Mouse (Mus musculus): ENCODE results near the gene Gstt2. TPM values are rescaled to one million over a fixed set of nuclear protein-coding genes. Genes with fewer than 3 reads are reported as not detected.

Gstt2 gene
- polyA plus RNA-seq, 1 experiment from 2014 or later: 7.2 TPM

DNA sequence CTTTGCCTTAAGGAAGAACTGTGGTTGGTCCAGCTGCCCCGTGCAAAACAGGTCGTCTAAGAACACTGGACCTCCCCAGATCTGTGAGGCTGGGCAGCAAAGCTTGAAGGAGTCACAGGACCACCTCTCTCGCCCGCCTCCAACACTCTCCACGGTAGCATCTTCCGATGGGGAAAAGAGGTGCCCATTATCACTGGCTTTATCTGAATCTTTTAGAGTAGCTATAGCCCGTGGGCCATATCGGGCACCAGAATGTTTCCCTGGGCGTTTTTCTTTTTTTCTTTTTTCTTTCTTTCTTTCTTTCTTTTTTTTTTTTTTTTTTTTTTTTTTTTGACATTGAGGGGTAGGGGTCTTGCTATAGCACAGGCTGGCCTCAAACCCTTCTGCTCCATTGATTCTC, 2.5 kb downstream of the Gstt2 start:
- Histone ChIP-seq H3K4me1 (ENCODE audit: control insufficient read depth, insufficient read depth, low read length) (peaks cover 8% of the 10 kb centered on the region; the same call in 1 of the 2 replicates), H3K36me3 (ENCODE audit: control insufficient read depth, insufficient read depth, low read length) (no peaks in the 10 kb centered on the region), H3K4me3 (ENCODE audit: low read depth, low read length) (peak overlapping the region; percentile 30), H3K9me3 (ENCODE audit: control insufficient read depth, low read length) (no peaks in the 10 kb centered on the region), H3K27me3 (ENCODE audit: control insufficient read depth, insufficient read depth, low read length) (peaks cover 11% of the 10 kb centered on the region; the same call in 1 of the 2 replicates), H3K9ac (ENCODE audit: low read length) (no peak overlapping the region), H3K4me2 (ENCODE audit: low read depth) (peak overlapping the region; percentile 49), H3K27ac (ENCODE audit: low read depth, low read length) (no peak overlapping the region)
- WGBS: 6% methylated on average over 9 of the region's 9 CpGs
- DNase-seq (ENCODE audit: low spot score) (no peak), ATAC-seq (ENCODE audit: insufficient read depth, low FRiP score, low TSS enrichment) (no peak)

DNA sequence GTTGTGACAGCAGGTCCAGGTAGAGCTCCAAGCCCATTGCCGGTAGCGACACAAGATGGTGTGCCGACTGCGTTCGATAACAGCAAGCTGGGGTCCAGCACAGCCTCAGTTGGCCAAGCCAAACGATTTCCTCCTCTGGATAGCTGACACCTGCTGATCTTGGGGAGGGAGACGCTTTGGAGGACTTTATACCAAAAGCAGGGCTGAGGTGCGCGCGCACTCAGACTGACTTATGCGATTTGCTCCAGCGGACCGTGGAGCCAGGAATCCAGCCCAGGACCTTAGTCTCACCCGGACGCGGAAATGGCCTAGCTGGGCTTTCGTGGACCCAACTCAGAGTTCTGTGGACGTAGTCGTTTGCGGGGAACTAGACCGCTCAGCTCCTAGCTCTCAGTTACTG, 3.0 kb downstream of the Gstt2 start:
- H3K27ac ChIP-seq (ENCODE audit: low read depth, low read length): no peak overlapping the region
- 0 out of 2 replicates have a peak overlapping the region, but pooled peaks have one; percentile 7 for H3K9ac ChIP-seq (ENCODE audit: low read length)
- 2% methylated on average over 21 of the region's 21 CpGs for WGBS
- peaks cover 11% of the 10 kb centered on the region; the same call in 1 of the 2 replicates for H3K27me3 ChIP-seq (ENCODE audit: control insufficient read depth, insufficient read depth, low read length)
- ATAC-seq (ENCODE audit: insufficient read depth, low FRiP score, low TSS enrichment) (no peak), DNase-seq (ENCODE audit: low spot score) (peak; percentile 82)
- H3K9me3 ChIP-seq (ENCODE audit: control insufficient read depth, low read length): no peaks in the 10 kb centered on the region
- no peaks in the 10 kb centered on the region for H3K36me3 ChIP-seq (ENCODE audit: control insufficient read depth, insufficient read depth, low read length)
- peak overlapping the region; percentile 49 for H3K4me2 ChIP-seq (ENCODE audit: low read depth)
- H3K4me3 ChIP-seq (ENCODE audit: low read depth, low read length): peak overlapping the region; percentile 30
- peaks cover 8% of the 10 kb centered on the region; the same call in 1 of the 2 replicates for H3K4me1 ChIP-seq (ENCODE audit: control insufficient read depth, insufficient read depth, low read length)

DNA sequence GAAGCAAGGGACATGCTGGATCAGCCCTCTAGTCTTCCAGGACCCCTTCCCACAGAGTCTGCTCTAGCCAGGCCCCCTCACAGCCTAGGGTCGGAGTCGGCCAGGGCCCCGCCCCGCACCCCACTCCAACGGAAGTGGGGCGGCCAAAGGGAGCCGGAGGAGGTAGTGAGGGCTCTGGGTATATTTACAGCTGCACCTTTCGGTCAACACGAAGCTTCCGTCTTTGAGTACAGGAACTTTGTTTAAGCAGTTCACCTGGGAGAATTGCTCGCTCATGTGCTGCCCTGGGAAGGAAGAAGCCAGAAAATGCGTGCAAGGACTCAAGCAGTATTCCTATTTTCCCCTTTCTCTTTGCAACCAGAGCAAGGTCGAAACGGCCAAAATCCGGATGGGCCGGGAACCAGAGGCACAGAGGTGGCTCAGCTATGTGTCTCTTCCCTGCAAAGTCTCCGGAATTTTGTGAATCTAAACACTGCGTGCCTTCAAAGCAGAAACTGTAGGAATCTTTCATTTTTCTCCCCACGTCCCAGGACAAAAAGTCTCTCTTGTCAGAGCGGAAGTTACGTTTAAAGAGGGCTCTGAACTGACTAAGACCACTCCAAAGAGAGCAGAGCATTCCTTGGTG, 3.7 kb downstream of the Gstt2 start:
- Histone ChIP-seq H3K4me3 (ENCODE audit: low read depth, low read length) (peak overlapping the region; percentile 30), H3K36me3 (ENCODE audit: control insufficient read depth, insufficient read depth, low read length) (no peaks in the 10 kb centered on the region), H3K9me3 (ENCODE audit: control insufficient read depth, low read length) (no peaks in the 10 kb centered on the region), H3K27me3 (ENCODE audit: control insufficient read depth, insufficient read depth, low read length) (peaks cover 11% of the 10 kb centered on the region; the same call in 1 of the 2 replicates), H3K27ac (ENCODE audit: low read depth, low read length) (no peak overlapping the region), H3K4me1 (ENCODE audit: control insufficient read depth, insufficient read depth, low read length) (peaks cover 8% of the 10 kb centered on the region; the same call in 1 of the 2 replicates), H3K9ac (ENCODE audit: low read length) (no peak overlapping the region), H3K4me2 (ENCODE audit: low read depth) (peak overlapping the region; percentile 49)
- no peak for DNase-seq (ENCODE audit: low spot score)
- ATAC-seq (ENCODE audit: insufficient read depth, low FRiP score, low TSS enrichment): no peak
- 15% methylated on average over 21 of the region's 21 CpGs for WGBS

DNA sequence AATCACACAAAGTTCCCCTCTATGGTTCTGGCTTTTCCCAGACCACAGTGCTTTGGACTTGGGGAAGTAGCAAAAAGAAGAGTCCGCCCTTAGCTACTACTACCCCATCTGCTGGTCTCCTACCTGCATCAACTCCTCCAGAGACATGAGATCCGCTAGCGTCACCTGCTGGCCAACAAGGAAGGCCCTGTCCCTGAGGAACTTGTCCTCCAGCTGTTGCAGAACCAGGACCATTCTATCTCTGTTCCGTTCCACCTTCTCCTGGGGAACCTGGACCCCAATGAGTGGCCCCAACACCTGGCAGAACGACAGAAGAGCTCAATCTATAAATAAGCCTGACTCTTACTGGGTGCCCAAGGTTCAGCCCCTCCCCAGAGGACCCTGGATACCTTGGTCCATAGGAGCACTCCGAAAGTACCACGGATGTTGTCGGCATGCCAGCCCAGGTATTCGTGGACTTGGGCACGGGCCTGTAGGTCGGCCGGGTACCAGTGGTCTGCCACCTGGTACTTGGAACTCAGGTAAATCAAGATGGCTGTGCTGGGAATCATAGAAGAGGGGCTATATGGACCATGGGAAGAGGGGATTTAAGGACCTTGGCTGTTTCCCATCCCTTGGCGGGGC, 4.8 kb downstream of the Gstt2 start:
- no peak overlapping the region for H3K9ac ChIP-seq (ENCODE audit: low read length)
- DNase-seq (ENCODE audit: low spot score) (no peak), ATAC-seq (ENCODE audit: insufficient read depth, low FRiP score, low TSS enrichment) (no peak)
- peaks cover 11% of the 10 kb centered on the region; the same call in 1 of the 2 replicates for H3K27me3 ChIP-seq (ENCODE audit: control insufficient read depth, insufficient read depth, low read length)
- H3K36me3 ChIP-seq (ENCODE audit: control insufficient read depth, insufficient read depth, low read length): no peaks in the 10 kb centered on the region
- H3K9me3 ChIP-seq (ENCODE audit: control insufficient read depth, low read length): no peaks in the 10 kb centered on the region
- no peak overlapping the region for H3K4me2 ChIP-seq (ENCODE audit: low read depth)
- H3K4me1 ChIP-seq (ENCODE audit: control insufficient read depth, insufficient read depth, low read length): peaks cover 4% of the 10 kb centered on the region; the same call in 1 of the 2 replicates
- no peak overlapping the region for H3K4me3 ChIP-seq (ENCODE audit: low read depth, low read length)
- 70% methylated on average over 13 of the region's 13 CpGs for WGBS
- no peak overlapping the region for H3K27ac ChIP-seq (ENCODE audit: low read depth, low read length)

DNA sequence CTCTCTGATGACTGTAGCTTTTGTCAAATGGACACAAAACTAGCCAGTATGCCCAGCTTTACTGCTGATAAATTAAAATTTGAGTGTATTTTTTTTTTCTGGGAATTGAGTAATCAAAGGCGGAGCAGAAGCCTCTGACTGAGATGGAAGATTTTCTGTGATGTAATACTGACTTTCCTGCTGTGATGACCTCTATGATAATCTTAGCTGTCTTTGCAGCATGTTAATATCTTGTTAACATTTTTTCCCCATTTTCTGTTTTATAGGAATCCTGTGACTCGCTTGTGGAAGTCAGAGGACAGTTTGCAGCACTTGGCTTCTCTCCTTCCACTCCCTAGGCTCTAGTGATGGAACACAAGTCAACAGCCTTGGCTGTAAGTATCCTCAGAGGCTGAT, 7.0 kb downstream of the Gstt2 start:
- ATAC-seq (ENCODE audit: insufficient read depth, low FRiP score, low TSS enrichment) (no peak), DNase-seq (ENCODE audit: low spot score) (no peak)
- no peaks in the 10 kb centered on the region for H3K36me3 ChIP-seq (ENCODE audit: control insufficient read depth, insufficient read depth, low read length)
- peaks cover 4% of the 10 kb centered on the region; the same call in 1 of the 2 replicates for H3K4me1 ChIP-seq (ENCODE audit: control insufficient read depth, insufficient read depth, low read length)
- peaks cover 11% of the 10 kb centered on the region; the same call in 1 of the 2 replicates for H3K27me3 ChIP-seq (ENCODE audit: control insufficient read depth, insufficient read depth, low read length)
- no peak overlapping the region for H3K4me3 ChIP-seq (ENCODE audit: low read depth, low read length)
- WGBS: 90% methylated on average over 2 of the region's 2 CpGs
- H3K4me2 ChIP-seq (ENCODE audit: low read depth): no peak overlapping the region
- no peak overlapping the region for H3K9ac ChIP-seq (ENCODE audit: low read length)
- no peaks in the 10 kb centered on the region for H3K9me3 ChIP-seq (ENCODE audit: control insufficient read depth, low read length)
- H3K27ac ChIP-seq (ENCODE audit: low read depth, low read length): no peak overlapping the region

DNA sequence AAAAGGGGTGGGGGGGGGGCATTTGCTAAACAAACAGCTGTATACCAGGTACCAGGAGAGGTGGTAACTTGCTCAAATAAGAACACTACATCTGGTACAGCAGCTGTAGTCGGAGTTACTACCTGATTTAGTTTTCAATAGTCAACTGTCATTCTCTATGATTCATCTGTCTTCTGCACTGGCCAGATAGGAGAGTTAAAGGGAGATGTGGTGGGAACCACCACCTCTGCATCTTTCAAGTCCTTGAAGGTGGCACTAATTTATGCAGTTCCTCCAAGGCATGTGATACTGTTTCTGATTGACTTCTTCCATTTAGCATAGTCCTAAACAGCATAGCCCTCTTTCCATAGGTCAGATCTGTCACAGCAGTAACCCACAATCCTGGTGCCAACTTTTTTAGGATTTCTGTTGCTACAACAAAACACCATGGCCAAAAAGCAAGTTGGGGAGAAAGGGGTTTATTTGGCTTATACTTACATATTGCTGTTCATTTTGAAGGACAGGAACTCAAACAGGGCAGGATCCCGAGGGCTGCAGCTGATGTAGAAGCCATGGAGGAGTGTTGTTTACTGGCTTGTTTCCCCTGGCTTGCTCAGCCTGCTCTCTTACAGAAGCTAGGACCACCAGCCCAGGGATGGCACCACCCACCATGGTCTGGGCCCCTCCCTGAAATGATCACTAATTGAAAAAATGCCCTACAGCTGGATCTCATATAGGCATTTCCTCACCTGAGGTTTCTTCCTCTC, 7.5 kb downstream of the Gstt2 start:
- H3K4me3 ChIP-seq (ENCODE audit: low read depth, low read length): no peak overlapping the region
- H3K36me3 ChIP-seq (ENCODE audit: control insufficient read depth, insufficient read depth, low read length): no peaks in the 10 kb centered on the region
- WGBS: 93% methylated on average over 2 of the region's 2 CpGs
- DNase-seq (ENCODE audit: low spot score) (no peak), ATAC-seq (ENCODE audit: insufficient read depth, low FRiP score, low TSS enrichment) (no peak)
- H3K4me1 ChIP-seq (ENCODE audit: control insufficient read depth, insufficient read depth, low read length): peaks cover 4% of the 10 kb centered on the region; the same call in 1 of the 2 replicates
- no peak overlapping the region for H3K27ac ChIP-seq (ENCODE audit: low read depth, low read length)
- no peak overlapping the region for H3K9ac ChIP-seq (ENCODE audit: low read length)
- H3K27me3 ChIP-seq (ENCODE audit: control insufficient read depth, insufficient read depth, low read length): peaks cover 11% of the 10 kb centered on the region; the same call in 1 of the 2 replicates
- H3K4me2 ChIP-seq (ENCODE audit: low read depth): no peak overlapping the region
- no peaks in the 10 kb centered on the region for H3K9me3 ChIP-seq (ENCODE audit: control insufficient read depth, low read length)

DNA sequence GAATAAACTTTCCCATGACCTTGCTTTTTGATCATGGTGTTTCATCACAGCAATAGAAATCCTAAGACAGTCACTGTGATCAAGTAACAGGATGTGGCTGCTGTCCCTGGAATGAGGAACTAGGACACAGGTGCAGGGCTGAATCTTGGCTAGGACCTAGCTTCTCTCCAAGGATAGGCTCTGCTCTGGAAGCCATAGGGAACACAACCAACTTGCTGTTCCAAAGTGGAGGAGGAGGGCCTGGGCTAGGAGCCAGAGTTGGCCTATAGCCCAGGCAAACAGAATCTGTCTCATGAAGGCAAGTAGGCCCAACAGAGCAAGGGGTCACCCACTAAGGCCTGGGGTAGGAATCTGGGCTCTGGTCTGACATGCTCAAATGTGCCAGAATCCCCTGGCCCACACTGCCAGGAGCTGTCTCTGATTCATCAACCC, 8.7 kb downstream of the Gstt2 start:
- DNase-seq (ENCODE audit: low spot score) (no peak), ATAC-seq (ENCODE audit: insufficient read depth, low FRiP score, low TSS enrichment) (no peak)
- H3K4me3 ChIP-seq (ENCODE audit: low read depth, low read length): no peak overlapping the region
- no peaks in the 10 kb centered on the region for H3K9me3 ChIP-seq (ENCODE audit: control insufficient read depth, low read length)
- no peaks in the 10 kb centered on the region for H3K36me3 ChIP-seq (ENCODE audit: control insufficient read depth, insufficient read depth, low read length)
- H3K4me1 ChIP-seq (ENCODE audit: control insufficient read depth, insufficient read depth, low read length): no peaks in the 10 kb centered on the region
- no peak overlapping the region for H3K9ac ChIP-seq (ENCODE audit: low read length)
- no peak overlapping the region for H3K4me2 ChIP-seq (ENCODE audit: low read depth)
- no peak overlapping the region for H3K27ac ChIP-seq (ENCODE audit: low read depth, low read length)
- H3K27me3 ChIP-seq (ENCODE audit: control insufficient read depth, insufficient read depth, low read length): peaks cover 4% of the 10 kb centered on the region; the same call in 1 of the 2 replicates

DNA sequence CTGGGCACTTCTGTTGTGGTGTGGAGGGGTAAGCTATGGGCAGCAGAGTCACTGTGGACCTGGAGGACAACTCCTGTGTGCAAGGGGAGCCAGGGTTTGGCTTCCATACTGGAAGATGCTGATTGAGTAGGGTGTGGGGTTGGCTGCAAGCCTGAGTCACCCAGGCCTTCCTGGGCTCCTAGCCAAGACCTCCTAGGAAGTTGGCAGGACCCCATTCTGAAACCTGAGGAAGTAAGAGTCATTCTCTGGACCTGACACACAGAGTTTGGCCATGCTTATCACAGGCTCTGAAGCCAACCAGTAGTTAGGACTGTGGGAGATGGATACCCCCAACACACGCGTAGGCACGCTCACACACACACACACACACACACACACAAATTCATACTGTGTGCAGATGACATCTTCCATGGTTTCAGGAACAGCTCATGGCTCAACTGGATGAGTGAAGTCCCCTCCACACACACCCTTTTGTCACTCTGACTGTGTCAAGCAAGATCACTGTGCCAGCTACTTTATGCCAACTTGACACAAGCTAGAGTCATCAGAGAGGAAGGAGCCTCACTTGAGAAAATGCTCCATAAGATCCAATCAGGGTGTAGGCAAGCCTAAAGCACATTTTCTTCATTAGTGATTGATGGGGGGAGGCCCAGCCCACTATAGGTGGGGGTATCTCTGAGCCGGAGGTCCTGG, 9.4 kb downstream of the Gstt2 start:
- H3K9ac ChIP-seq (ENCODE audit: low read length): no peak overlapping the region
- no peaks in the 10 kb centered on the region; the same call in 1 of the 2 replicates for H3K27me3 ChIP-seq (ENCODE audit: control insufficient read depth, insufficient read depth, low read length)
- no peak overlapping the region for H3K4me3 ChIP-seq (ENCODE audit: low read depth, low read length)
- DNase-seq (ENCODE audit: low spot score): no peak
- H3K36me3 ChIP-seq (ENCODE audit: control insufficient read depth, insufficient read depth, low read length): no peaks in the 10 kb centered on the region
- no peaks in the 10 kb centered on the region for H3K9me3 ChIP-seq (ENCODE audit: control insufficient read depth, low read length)
- H3K4me2 ChIP-seq (ENCODE audit: low read depth): no peak overlapping the region
- no peak for ATAC-seq (ENCODE audit: insufficient read depth, low FRiP score, low TSS enrichment)
- no peak overlapping the region for H3K27ac ChIP-seq (ENCODE audit: low read depth, low read length)
- no peaks in the 10 kb centered on the region for H3K4me1 ChIP-seq (ENCODE audit: control insufficient read depth, insufficient read depth, low read length)
- 91% methylated on average over 4 of the region's 4 CpGs for WGBS

Measured in neural tube, embryonic 11.5 days (tissue).